Mouse (Mus musculus): ENCODE measurements around the gene Edem1. TPM values are rescaled to one million over a fixed set of nuclear protein-coding genes. Genes with fewer than 3 reads are reported as not detected.

Edem1 gene
- polyA plus RNA-seq (2015; fragmentation: Nextera tagmentation; extraction: Ambion mirVana), result 5.0 and 6.6 TPM in 2 replicates

DNA sequence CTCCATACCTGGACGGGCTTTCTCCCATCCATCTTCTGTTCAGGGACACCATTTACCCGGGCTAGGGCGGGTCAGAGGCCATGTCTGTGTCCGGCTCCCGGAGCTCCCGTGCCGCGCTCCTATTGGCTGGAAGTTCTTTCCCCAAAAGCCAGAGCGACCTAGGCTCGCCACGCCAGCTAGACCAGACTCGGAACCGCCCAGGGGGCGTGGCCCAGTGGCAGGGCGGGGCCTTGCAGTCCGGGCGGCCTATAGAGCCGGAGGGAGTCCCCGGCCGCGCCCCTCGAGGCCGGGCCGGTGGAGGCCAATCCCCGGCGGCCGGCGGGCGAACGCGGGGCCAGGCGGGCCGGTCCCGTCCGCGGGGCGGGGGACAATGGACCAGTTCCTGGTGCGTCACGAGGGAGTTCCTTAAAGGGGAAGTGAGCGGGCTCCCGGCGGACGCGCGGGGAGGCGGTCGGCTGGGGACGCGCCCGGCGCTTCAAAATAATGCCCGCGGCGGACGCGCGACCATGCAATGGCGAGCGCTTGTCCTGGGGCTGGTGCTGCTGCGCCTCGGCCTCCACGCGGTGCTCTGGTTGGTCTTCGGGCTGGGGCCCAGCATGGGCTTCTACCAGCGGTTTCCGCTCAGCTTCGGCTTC is at the start of gene Edem1:
TSS of gene Edem1 (plus strand) at position 408 of the 635 bp plus-strand sequence.
- WGBS, result under 1% methylated on average over 54 of the region's 67 CpGs
- H3K4me2 ChIP-seq (ENCODE audit: low read length), result peak within 1 kb of the TSS; percentile 79

DNA sequence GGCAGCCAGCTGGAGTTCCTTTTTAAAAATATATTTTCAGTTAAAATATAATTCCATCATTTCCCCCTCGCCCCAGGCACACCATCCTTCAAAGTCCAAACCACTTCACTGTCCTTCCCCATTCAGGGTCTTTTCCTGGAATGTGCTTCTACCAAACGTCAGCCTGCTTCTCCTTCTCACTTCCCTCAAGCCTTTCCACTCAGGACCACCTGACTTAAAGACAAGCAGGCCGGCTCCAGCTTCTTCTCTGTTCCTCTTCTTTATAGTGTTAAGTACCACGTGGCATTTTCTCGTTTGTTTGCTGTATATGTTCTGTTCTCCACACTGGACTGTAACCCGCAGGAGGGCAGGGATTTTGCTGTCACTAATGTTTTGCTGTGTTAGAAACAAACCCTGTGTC is 46.6 kb upstream of the Edem1 start:
- Histone ChIP-seq H3K9ac (ENCODE audit: low read depth, low read length) (no peak overlapping the region), H3K4me2 (ENCODE audit: low read length) (no peak overlapping the region), H3K27me3 (replicated peaks; ENCODE audit: control insufficient read depth, insufficient read depth, low read length) (no peaks in the 10 kb centered on the region), H3K9me3 (ENCODE audit: control insufficient read depth, low read length) (no peaks in the 10 kb centered on the region), H3K4me3 (ENCODE audit: low read length) (no peak overlapping the region), H3K4me1 (ENCODE audit: control insufficient read depth, insufficient read depth, low read depth, low read length) (peaks cover 22% of the 10 kb centered on the region), H3K27ac (ENCODE audit: low read depth, low read length) (no peak overlapping the region), H3K36me3 (ENCODE audit: control insufficient read depth, insufficient read depth, low read length) (no peaks in the 10 kb centered on the region)
- ATAC-seq, result no peak
- WGBS, result 71% methylated on average over 6 of the region's 6 CpGs

More for the DNA sequence above, at the start of gene Edem1:
- H3K27ac ChIP-seq (ENCODE audit: low read depth, low read length), result peak within 1 kb of the TSS; percentile 49
- H3K9me3 ChIP-seq (ENCODE audit: control insufficient read depth, low read length), result no peaks in the 10 kb centered on the region
- ATAC-seq, result peak; percentile 97
- H3K27me3 ChIP-seq (replicated peaks; ENCODE audit: control insufficient read depth, insufficient read depth, low read length), result no peaks in the 10 kb centered on the region
- peaks cover 15% of the 10 kb centered on the region for H3K4me1 ChIP-seq (ENCODE audit: control insufficient read depth, insufficient read depth, low read depth, low read length)
- H3K4me3 ChIP-seq (ENCODE audit: low read length), result peak within 1 kb of the TSS; percentile 60
- no peaks in the 10 kb centered on the region for H3K36me3 ChIP-seq (ENCODE audit: control insufficient read depth, insufficient read depth, low read length)
- H3K9ac ChIP-seq (ENCODE audit: low read depth, low read length), result peak within 1 kb of the TSS; percentile 83

DNA sequence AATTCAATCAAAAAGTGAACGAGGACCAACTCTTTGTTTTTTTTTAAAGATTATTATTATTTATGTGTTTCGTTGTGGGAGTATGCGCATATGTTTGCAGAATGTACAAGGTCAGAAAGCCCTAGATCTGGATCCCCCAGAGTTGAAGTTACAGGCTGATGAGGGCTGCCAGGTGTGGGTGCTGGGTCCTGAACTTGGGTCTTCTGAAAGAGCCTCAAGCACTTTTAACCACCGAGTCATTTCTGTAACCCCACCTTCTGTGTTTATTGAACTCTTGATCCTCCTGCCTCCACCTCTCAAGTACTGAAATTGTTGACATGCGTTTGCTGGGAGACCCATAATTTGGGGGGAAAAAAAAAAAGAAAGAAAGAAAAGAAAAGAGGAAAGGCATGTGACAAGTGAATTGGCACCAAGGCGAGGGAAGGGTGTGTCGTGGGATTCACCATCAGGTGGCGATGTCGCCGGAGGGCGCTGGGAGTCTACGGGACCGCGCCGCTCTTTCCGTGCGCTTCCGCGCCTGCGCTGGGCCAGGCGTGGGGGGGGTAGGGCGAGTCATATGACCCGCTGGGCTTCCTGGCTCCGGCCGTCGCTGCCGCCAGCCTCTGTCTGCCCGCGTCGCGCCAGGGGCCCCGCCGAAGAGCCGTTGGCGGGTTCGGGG is 45.8 kb upstream of the Edem1 start, which contains the start of gene Arl8b:
TSS of gene Arl8b (plus strand) at position 574 of the 658 bp plus-strand sequence.
- H3K4me3 ChIP-seq (ENCODE audit: low read length), result peak within 1 kb of the TSS; percentile 100
- WGBS, result 10% methylated on average over 35 of the region's 36 CpGs

GRCm38 (mm10) chr6:108783184-108783881 is 45.1 kb upstream of the Edem1 start:
- WGBS, result under 1% methylated on average over 57 of the region's 57 CpGs
- peak overlapping the region; percentile 97 for H3K9ac ChIP-seq (ENCODE audit: low read depth, low read length)
- ATAC-seq, result peak; percentile 73
- no peaks in the 10 kb centered on the region for H3K27me3 ChIP-seq (replicated peaks; ENCODE audit: control insufficient read depth, insufficient read depth, low read length)
- peaks cover 22% of the 10 kb centered on the region for H3K4me1 ChIP-seq (ENCODE audit: control insufficient read depth, insufficient read depth, low read depth, low read length)
- H3K4me2 ChIP-seq (ENCODE audit: low read length), result peak overlapping the region; percentile 77
- H3K36me3 ChIP-seq (ENCODE audit: control insufficient read depth, insufficient read depth, low read length), result no peaks in the 10 kb centered on the region
- H3K27ac ChIP-seq (ENCODE audit: low read depth, low read length), result peak overlapping the region; percentile 90
- no peaks in the 10 kb centered on the region for H3K9me3 ChIP-seq (ENCODE audit: control insufficient read depth, low read length)
- H3K4me3 ChIP-seq (ENCODE audit: low read length), result peak overlapping the region; percentile 100

More for the DNA sequence above, 45.8 kb upstream of the Edem1 start, which contains the start of gene Arl8b:
- H3K36me3 ChIP-seq (ENCODE audit: control insufficient read depth, insufficient read depth, low read length), result no peaks in the 10 kb centered on the region
- H3K4me1 ChIP-seq (ENCODE audit: control insufficient read depth, insufficient read depth, low read depth, low read length), result peaks cover 22% of the 10 kb centered on the region
- H3K4me2 ChIP-seq (ENCODE audit: low read length), result peak within 1 kb of the TSS; percentile 77
- no peaks in the 10 kb centered on the region for H3K27me3 ChIP-seq (replicated peaks; ENCODE audit: control insufficient read depth, insufficient read depth, low read length)
- peak within 1 kb of the TSS; percentile 97 for H3K9ac ChIP-seq (ENCODE audit: low read depth, low read length)
- H3K9me3 ChIP-seq (ENCODE audit: control insufficient read depth, low read length), result no peaks in the 10 kb centered on the region
- ATAC-seq, result peak; percentile 95
- H3K27ac ChIP-seq (ENCODE audit: low read depth, low read length), result peak within 1 kb of the TSS; percentile 90

- Histone ChIP-seq H3K9me3 (ENCODE audit: control insufficient read depth, low read length) (no peaks in the 10 kb centered on the region), H3K4me3 (ENCODE audit: low read length) (peak overlapping the region; percentile 100), H3K36me3 (ENCODE audit: control insufficient read depth, insufficient read depth, low read length) (no peaks in the 10 kb centered on the region), H3K4me2 (ENCODE audit: low read length) (peak overlapping the region; percentile 77), H3K9ac (ENCODE audit: low read depth, low read length) (peak overlapping the region; percentile 97), H3K27me3 (replicated peaks; ENCODE audit: control insufficient read depth, insufficient read depth, low read length) (no peaks in the 10 kb centered on the region), H3K4me1 (ENCODE audit: control insufficient read depth, insufficient read depth, low read depth, low read length) (peaks cover 22% of the 10 kb centered on the region), H3K27ac (ENCODE audit: low read depth, low read length) (no peak overlapping the region)
- ATAC-seq, result no peak
- WGBS, result 31% methylated on average over 11 of the region's 11 CpGs
Observed at GRCm38 (mm10) chr6:108784056-108784455, 44.4 kb upstream of the Edem1 start.

DNA sequence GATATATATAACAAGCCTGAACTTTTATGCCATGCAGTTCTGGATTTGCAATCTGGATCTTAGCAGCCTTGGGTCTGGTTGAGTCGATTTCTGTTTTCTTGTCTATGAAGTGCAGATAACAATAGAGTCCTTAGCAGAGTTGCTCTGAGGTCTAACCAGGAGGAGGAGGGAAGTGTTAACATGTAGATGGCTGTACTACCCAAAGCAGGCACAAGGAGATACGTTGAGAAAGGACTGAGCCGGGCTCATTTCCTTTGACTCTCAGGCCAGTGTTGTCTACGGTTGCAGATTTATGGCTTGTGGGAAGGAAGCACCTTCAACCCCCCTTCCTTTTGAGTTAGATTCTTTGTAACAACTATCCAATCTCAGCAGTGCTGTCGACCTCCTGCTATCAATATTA is 43.6 kb upstream of the Edem1 start:
- Histone ChIP-seq H3K4me1 (ENCODE audit: control insufficient read depth, insufficient read depth, low read depth, low read length) (peaks cover 22% of the 10 kb centered on the region), H3K4me3 (ENCODE audit: low read length) (no peak overlapping the region), H3K9me3 (ENCODE audit: control insufficient read depth, low read length) (no peaks in the 10 kb centered on the region), H3K9ac (ENCODE audit: low read depth, low read length) (no peak overlapping the region; the same call in 1 of the 2 replicates), H3K27me3 (replicated peaks; ENCODE audit: control insufficient read depth, insufficient read depth, low read length) (no peaks in the 10 kb centered on the region), H3K36me3 (ENCODE audit: control insufficient read depth, insufficient read depth, low read length) (no peaks in the 10 kb centered on the region), H3K4me2 (ENCODE audit: low read length) (peak overlapping the region; percentile 77), H3K27ac (ENCODE audit: low read depth, low read length) (no peak overlapping the region)
- WGBS, result 70% methylated on average over 5 of the region's 5 CpGs
- ATAC-seq, result no peak

DNA sequence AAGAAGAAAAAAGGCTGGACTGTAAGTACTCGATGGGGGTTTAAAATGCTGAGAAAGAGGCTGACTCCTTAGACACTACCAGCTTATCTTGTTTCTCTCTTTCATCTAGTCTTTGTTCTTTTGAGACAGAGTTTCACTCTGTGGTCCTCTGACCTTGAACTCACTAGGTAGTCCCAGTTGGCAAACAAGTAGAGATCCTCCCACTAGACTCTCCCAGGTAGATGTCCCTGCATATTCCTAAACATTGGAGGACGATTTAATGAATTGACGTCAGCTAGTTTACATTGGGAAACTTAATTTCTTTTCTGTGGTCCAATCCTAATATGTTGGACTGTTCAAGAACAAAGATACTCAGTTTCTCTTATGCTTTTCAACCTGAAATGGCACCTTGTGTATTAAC is 42.9 kb upstream of the Edem1 start:
- 92% methylated on average over 3 of the region's 3 CpGs for WGBS
- Histone ChIP-seq H3K4me1 (ENCODE audit: control insufficient read depth, insufficient read depth, low read depth, low read length) (peaks cover 22% of the 10 kb centered on the region), H3K27ac (ENCODE audit: low read depth, low read length) (no peak overlapping the region), H3K9ac (ENCODE audit: low read depth, low read length) (no peak overlapping the region), H3K4me3 (ENCODE audit: low read length) (no peak overlapping the region), H3K4me2 (ENCODE audit: low read length) (no peak overlapping the region), H3K36me3 (ENCODE audit: control insufficient read depth, insufficient read depth, low read length) (no peaks in the 10 kb centered on the region), H3K27me3 (replicated peaks; ENCODE audit: control insufficient read depth, insufficient read depth, low read length) (no peaks in the 10 kb centered on the region), H3K9me3 (ENCODE audit: control insufficient read depth, low read length) (no peaks in the 10 kb centered on the region)
- ATAC-seq, result no peak

DNA sequence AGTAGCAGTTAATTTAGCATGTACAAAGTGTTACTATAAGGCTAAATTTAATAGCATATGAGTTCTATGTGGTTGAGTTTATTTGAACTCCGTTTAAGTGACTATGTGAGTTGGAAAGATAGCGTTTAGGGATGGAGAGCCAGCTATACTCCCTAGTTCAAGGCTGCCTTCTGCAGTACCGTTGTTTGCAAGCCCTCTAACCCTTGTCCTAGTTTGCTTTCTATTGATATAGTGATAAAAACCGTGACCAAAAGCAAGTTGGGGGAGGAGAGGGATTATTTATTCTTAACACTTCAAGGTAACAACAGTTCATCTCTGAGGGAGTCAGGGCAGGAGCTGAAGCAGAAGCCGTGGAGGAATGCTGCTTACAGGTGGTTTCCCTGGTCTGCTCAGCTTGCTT is 36.9 kb upstream of the Edem1 start:
- Histone ChIP-seq H3K4me2 (ENCODE audit: low read length) (no peak overlapping the region), H3K27ac (ENCODE audit: low read depth, low read length) (no peak overlapping the region), H3K9ac (ENCODE audit: low read depth, low read length) (no peak overlapping the region), H3K27me3 (replicated peaks; ENCODE audit: control insufficient read depth, insufficient read depth, low read length) (no peaks in the 10 kb centered on the region), H3K4me1 (ENCODE audit: control insufficient read depth, insufficient read depth, low read depth, low read length) (peaks cover under 1% of the 10 kb centered on the region; the same call in 1 of the 2 replicates), H3K9me3 (ENCODE audit: control insufficient read depth, low read length) (no peaks in the 10 kb centered on the region), H3K4me3 (ENCODE audit: low read length) (no peak overlapping the region), H3K36me3 (ENCODE audit: control insufficient read depth, insufficient read depth, low read length) (no peaks in the 10 kb centered on the region)
- 79% methylated on average over 5 of the region's 5 CpGs for WGBS
- no peak for ATAC-seq

DNA sequence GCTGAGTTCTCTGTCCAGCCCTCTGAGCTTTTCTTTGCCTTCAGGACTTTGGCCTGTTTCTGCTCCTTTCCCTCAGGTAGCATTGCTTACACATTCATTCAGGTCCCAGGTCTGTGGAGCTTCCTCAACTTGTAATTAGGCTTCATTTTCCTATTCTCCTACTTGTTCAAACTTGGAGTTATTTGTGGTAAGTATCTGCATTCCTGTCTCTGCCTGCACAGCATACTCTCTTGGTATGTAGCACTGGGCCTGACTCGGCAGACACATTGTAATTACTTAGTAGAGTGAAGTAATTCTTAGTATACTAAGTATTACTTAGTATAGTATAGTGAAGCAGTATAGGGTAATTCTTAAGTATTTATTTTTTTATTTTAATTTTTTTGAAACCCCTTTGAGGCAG is 32.5 kb upstream of the Edem1 start:
- Histone ChIP-seq H3K9ac (ENCODE audit: low read depth, low read length) (no peak overlapping the region), H3K36me3 (ENCODE audit: control insufficient read depth, insufficient read depth, low read length) (no peaks in the 10 kb centered on the region), H3K4me1 (ENCODE audit: control insufficient read depth, insufficient read depth, low read depth, low read length) (peaks cover 4% of the 10 kb centered on the region; the same call in 1 of the 2 replicates), H3K9me3 (ENCODE audit: control insufficient read depth, low read length) (no peaks in the 10 kb centered on the region), H3K4me2 (ENCODE audit: low read length) (no peak overlapping the region), H3K27me3 (replicated peaks; ENCODE audit: control insufficient read depth, insufficient read depth, low read length) (no peaks in the 10 kb centered on the region), H3K27ac (ENCODE audit: low read depth, low read length) (no peak overlapping the region), H3K4me3 (ENCODE audit: low read length) (no peak overlapping the region)
- 78% methylated on average over 1 of the region's 1 CpGs for WGBS
- ATAC-seq, result no peak

All from hindbrain, embryonic 16.5 days (tissue).